Mouse (Mus musculus) CD4-positive, CD25-positive, alpha-beta regulatory T cell, adult 4 months (primary cell): Measurements from ENCODE around the gene Pfkp. TPM values are rescaled to one million over a fixed set of nuclear protein-coding genes. Genes with fewer than 3 reads are reported as not detected.

Source experiments
- ATAC-seq: one replicate; pipeline ENCODE4 v1.8.0; 2017
- polyA plus RNA-seq, 2 experiments: library from polyadenylated mRNA; unstranded; fragments of 100-300 nt; shearing (Covaris generic); gene quantifications; one replicate each; pipeline ENCODE4 v1.2.1; 2017

Gene Pfkp
- polyA plus RNA-seq, 2 experiments from 2014 or later, result 124 to 178 TPM

DNA sequence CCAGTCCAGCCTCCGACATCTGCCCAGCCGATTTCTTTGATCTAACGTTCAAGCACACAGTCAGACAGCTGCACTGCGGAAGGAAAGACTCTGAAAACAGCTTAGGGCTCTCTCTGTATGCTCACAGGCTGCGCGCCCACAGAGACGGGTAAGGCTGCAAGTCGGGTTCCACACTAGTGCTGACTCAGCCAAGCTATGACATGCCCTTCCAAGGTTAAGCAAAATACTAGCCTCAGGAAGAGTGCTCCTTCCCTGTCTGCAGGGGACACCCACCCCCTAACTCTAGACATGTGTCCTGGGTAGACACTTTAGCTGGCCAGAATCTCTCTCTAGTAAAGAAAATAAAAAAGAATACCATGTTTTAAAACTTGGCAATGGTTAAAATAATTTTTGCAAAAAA lies 48.0 kb downstream of the Pfkp start:
- ATAC-seq, result no peak

DNA sequence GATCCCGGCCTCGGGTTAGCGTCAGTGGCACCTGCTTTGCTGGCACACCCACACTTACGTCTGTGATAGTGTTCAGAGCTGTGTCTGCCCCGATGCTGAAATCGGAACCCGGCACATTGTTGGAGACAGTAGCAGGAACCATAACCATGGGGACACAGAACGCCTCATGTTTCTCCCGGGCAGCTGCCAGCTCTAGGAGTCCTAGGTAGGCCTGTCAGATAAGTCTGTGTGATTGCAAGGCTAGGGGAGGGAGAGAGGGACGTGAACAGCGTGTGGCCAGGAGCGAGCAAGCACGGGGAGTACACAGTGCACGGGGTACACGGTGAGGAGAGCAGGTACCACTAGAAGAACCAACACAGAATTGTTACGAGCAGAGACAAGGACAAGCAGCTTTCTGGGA lies 50.8 kb downstream of the Pfkp start:
- no peak for ATAC-seq

DNA sequence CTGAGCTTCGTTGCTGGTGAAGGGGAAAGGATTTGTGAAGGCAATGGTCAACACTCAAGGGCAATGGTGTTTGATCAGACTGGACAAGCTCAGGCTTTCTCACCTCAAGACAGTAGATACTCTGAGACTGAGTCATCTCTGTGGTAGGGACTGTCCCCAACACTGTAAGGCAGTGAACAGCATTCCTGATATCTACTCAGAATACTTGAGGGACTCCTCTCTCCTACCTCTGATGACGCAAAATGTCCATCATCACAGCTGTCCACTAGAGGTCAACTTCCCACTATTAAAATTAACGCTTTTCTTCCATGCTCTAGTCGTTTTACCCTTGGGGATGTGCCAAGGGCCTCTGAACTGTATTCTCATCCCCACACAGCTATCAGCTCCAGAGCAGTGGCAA lies 53.2 kb downstream of the Pfkp start:
- no peak for ATAC-seq

DNA sequence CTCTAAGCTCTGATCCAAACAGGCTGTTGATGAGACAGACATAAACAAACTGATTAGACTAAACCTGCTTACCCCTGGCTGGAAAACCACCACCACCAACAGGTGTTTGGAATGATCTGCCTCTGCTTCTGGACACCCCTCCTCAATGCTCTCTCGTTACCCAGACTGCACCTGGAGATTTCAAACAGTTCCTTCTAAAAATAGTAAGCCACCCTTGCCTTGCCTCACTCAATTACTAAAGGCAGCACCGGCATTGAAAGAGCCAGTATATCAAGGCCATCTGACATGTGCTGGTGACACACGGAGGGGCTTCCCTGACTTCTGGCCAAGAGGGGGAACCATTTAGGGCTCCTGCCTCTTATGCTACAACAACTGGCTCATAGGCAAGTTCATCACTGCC lies 57.7 kb downstream of the Pfkp start:
- ATAC-seq, result no peak

DNA sequence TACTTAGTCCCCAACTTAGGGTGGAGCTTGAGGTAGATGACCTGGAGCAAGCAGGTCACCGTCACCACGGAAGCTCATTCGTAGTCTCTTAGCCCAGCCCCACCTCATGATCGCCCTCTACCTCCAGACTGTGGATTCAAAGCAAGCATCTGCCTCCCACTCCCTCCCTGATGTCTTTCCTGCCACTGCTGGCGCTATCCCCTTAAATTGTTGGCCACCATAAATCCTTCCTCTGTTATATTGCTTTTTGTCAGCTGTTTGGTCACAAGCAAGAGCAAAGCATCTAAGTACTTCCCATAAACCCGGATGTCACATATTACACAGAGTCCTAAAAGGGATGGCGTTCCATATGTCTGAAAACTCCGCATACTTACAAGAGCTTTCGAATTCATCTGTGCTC lies 62.6 kb downstream of the Pfkp start:
- ATAC-seq, result no peak

DNA sequence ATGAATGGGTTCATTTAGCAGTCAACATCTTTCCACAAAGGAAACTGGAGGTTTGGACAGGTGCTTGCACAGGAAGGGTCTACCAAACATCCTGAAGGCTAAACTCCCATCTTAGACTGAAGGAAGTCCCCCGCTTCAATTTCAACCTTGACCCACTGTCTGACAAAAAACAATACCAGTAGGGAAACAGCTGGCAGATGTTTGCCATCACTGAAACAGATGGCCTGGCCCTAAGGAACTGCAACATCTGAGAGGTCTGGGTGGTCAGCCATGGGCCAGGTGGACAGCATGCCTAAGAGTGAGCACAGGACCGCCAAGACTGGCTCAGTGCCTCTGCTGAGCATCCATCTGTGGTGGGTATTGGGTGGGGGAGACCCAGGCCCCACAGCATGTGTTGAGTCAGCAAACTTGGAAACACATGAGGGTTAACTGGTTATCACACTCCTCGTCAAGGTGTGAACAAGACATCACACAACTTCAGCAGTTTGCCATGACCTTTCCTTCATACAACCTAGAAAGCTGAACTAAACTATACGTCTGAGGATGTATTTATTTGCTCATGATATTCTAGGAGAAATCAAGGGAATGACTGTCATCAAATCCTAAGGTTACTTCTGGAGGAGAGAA lies 65.0 kb downstream of the Pfkp start:
- no peak for ATAC-seq

DNA sequence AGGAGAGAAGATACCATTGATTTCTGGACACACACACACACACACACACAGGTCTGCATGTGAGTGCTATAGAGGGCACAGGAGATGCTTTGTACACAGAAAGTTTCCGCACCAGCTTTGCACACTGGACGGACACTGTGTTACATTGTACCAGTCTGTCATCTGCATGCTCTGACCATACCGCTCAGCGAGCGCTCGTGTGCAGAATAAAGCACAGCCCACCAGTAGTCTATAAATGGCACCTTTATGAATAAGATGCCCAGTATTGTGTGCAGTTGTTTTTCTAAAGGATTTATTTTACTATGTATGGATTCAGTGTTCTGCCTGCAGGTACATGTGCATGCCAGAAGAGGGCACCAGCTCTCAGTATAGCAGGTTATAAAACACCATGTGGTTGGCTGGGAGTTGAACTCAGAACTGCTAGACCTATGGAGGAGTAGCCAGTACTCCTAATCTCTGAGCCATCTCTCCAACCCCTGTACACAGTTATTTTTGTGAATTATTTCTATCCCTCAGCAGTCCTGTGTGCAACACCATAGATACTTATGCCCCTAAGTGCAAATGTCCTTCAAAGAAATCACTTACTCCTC lies 72.6 kb downstream of the Pfkp start:
- peak; percentile 79 for ATAC-seq

DNA sequence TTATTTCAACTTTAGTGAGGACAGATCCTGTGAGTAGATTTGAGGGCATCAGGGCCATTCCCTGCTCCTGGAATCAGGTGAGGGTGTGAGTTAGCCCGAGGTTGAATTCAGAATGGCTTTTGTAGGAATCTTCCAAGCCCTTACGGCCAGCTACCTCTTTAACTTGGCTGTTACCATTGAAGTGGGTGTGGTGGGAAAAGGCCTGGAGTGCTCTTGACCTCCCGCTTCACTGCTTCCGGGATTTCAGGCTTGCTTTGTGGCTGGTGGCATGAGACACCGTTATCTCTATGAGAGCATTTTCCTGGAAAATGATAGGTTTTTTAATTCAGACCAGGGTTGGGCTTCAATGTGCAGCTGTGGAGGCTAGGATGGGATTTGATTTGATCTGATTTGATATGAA lies 83.0 kb downstream of the Pfkp start:
- ATAC-seq, result no peak

DNA sequence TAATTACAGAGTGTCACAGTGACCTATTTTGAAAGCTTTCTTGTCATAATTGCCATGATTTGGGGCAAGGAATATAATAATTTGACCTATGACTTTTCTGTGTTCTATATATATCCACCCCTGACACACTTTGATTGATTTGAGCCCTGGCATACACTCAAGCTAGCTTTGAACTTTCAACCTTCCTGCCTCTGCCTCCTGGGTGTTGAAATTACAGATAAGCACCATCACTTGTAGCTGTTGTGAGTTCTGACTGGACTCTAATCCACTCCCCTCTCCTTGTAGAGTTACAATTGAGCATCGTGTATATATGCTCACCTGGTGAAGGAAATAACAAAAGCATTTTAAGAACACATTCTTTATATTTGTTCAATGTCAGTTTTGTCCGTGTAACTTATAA lies 86.2 kb downstream of the Pfkp start:
- no peak for ATAC-seq

DNA sequence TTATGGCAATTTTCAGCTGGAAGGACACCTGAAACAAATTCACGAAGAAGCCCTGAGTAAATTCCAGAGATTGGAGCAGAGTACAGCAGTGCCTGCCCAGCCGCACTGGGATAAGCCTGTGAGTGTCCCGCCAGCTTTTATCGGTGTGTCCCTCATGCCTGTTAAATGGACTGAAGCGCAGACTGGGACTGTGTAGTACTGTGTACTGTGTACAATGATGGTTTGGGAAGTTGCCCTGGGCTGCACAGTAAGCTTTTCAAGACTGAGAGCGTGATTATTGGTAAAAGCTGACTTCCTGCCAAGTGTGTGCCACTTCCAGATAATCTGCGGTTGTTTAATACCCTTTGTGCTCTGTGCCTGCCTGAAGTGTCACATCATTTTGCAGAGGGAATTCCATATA lies 90.8 kb downstream of the Pfkp start:
- no peak for ATAC-seq

DNA sequence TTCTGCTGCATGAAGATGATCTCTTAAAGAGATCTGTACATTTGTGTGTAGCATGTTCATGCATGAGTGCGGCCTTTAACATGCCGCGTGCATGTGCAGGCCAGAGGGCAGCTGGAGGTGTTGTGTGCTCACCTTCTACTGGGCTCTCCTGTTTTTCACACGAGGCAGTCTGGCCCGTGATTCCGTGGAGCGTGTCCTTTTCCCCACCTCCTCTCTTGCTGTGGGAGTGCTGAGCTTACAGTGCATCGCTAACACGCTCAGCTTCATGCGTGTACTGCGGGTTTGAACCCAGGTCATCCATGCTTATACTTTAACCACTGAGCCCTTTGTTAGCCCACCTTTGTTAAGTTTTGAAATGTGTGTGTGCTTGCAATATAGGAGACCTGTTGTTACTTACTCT lies 92.9 kb downstream of the Pfkp start:
- ATAC-seq, result no peak

DNA sequence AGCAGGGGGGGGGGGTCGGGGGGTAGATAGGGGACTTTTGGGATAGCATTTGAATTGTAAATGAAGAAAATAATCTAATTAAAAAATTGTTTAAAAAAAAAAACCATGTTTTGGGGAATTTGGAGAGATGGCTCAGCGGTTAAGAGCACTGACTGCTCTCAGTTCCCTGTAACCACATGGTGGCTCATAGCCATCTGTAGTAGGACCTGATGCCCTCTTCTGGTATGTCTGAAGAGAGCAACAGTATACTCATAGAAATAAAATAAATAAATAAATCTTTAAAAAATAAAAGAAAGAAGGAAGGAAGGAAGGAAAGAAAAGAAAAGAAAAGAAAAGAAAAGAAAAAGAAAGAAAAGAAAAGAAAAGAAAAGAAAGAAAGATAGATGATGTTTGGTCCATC lies 94.9 kb downstream of the Pfkp start:
- no peak for ATAC-seq

DNA sequence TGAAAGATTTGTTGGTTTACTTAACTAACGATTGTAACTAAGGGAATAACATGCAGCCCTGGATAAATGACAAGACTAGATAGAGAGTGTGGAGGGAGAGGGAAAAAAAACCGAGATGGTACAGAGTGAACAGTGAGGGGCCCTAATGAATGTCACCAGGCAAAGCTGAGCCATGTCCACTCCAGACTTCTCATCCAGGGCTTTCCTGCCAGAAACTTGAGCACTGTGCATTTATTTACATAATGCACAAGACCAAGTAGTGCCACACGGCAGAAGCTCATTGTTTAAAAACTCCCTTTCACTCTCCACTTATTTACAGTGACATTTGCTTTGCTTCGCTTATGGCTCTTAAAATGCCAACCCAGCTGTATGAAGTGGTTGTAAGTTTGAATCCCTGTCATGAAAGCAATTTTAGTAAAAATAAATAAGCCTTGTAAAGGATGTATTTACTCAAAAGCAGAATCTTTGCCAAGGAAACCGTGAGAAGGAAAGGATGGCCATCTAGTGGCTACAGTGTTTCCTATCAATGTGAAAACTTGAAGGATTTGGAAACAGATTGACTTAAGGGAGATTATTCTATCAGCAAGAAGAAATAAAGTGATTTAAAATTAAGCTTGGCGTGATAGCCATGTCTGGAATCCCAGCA lies 113.2 kb downstream of the Pfkp start:
- no peak for ATAC-seq

DNA sequence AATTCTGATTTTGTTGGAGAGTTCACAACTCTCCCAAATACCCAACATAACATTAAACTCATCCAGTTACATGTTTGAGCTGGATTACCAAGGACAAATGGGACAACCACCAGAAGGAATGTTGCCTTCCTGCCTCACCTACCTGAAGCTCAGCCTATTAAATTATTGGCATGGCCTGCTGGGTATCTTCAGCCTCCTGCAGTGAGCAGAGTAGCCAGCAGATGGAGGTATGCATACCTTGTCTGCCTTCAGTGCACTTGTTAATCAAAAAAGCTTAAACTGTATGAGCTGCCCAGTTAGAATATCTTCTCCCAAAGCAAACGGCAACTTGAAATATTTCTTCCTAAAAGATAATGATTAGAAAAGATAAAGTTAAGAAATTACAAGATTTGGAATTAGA lies 115.9 kb downstream of the Pfkp start:
- peak; percentile 92 for ATAC-seq

Other genes starting within 250 kb of the Pfkp start
- gene Pitrm1, start 100.6 kb downstream of the Pfkp start, polyA plus RNA-seq, result 10 to 100 TPM; 50.4 to 67.7 TPM